Mouse (Mus musculus) layer of hippocampus, adult 11-12 months (tissue): Measurements from ENCODE around the gene Lepr.

ENCODE experiments used
- DNase-seq: peaks from one replicate; pipeline ENCODE4 v3.0.0; 2022; ENCODE audit warnings: low spot score

Lepr gene

DNA sequence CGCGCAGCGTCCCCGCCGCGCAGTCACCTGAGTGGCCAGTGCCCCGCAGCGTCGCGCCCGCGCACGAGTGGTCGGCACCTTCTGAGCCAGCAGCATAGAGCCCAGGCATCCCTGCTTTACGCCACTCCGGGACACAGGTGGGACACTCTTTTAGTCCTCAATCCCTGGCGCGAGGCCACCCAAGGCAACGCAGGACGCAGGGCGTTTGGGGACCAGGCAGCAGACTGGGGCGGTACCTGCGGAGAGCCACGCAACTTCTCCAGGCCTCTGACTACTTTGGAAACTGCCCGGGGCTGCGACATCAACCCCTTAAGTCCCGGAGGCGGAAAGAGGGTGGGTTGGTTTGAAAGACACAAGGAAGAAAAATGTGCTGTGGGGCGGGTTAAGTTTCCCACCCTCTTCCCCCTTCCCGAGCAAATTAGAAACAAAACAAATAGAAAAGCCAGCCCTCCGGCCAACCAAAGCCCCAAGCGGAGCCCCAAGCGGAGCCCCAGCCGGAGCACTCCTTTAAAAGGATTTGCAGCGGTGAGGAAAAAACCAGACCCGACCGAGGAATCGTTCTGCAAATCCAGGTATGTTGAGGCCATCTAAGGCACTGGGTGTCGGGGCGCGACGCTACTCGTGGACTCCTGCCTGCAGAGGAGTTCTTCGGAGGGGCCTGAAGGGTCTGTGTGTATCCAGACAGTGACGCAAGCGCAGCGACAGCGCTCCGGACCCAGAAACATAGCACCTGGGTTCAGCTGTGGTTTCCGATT is at the start of gene Lepr:
Gene Lepr (plus strand): TSS at position 38 of the 755 bp plus-strand sequence.
- DNase-seq = peak; percentile 2

DNA sequence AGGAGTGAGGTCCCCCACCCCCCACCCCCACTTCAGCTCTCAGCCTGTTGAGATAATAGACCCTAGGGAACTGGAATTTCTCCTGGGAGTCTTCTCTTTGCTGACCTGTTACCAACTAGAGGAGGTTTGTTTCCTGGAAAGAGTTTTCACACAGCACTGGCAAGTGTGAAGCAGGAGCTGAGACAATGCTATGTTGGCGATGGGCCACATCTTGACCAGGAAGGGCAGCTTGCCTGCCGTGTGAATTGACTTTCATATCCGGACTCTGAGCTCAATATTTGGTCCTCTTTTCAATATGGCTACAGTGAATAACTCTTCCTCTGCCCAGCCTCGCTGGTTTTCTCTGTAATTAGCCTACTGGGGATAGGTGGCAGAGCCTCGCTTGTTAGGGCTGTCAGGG is 48.0 kb upstream of the Lepr start:
- no peak for DNase-seq

DNA sequence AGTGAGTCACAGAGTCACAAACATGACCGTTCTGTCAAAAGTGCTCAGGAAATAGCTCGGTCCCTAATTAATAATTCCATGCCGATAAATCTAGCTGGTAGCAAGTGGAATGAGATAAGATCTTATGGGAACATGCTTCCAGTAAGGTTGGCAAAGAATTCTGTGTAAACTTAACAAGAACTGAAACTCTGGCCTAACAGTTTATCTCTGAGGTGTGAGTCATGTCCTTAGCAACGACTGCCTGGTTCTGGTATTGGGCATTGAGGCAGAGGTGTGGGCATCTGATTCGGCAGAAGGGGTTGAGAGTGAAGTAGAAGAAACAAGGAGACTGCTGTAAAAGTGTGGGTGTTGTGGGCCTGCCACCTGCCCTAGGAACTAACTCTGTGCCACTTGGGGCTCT is 47.4 kb upstream of the Lepr start:
- DNase-seq = no peak

DNA sequence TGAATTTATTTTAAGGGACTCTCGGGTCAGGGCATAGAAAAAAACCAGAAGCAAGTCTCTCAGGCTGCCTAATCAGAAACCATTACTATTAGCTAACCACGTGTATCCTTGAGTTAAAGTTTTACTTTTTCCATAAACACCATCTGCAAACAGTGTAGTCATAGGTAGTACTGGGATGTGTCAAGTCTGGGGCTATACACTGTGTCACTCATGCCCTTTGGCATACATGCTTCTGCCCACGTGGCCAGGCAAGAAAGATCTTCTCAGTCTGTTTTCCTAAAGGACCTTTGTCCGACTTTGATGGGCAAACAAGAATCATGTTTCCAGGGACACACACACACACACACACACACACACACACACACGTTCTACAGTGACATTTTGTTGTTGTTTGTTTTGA is 42.4 kb upstream of the Lepr start:
- DNase-seq = no peak

DNA sequence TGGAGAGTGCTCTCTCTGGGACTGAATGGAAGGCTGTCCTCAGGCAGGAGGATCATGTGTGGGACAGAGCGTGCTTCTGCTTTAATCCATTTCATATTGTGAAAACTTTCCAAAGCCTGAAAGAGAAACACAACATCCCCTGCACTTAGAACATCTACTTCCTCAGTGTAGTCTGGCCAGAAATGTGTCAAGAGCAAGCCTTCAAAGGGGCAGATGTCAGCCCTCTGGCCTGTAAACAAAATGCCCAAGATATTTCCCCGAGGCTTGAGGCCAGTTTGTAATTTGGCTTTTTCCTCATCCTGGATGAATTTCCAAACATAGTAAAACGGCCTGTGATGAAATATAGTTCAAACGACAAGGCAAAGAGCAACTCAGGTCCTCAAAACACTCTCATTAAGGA is 41.5 kb upstream of the Lepr start:
- DNase-seq = no peak

DNA sequence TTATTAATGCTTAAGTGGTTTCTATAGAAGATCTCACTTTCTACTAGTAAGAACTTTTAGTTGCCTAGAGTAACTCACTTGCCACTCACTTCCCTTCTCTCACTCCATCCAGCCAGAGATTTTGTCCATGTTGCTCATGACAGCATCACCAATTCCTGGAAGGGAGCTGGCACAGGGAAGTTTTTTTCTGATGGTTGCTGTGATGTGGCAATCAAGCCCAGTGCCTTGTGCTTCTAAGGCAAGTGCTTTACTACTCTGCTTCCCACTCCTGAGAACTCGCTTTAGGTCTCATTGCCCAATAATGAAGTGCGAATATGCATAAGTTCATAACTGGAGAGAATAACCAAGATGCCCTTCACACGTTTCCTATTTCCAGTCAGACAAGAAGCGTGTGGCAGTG is 34.6 kb upstream of the Lepr start:
- no peak for DNase-seq

DNA sequence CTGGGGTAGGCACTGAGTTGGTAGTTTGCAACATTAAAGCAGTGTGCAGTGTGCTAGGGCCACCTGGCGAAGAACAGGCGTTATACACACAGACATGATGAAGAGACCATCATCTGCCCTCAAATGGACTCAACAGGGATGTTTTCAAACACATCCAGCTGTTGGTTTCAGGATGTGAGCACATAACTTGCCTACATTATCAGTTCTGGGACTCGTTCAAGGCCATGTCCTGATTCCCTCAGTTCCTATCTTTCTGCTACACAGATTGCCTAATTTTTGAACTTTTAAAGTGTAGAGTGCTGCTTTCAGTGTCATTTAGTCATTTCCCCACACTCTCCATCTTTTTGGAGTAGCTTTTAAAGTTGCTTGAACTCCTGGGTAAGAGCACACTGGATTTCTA is 34.1 kb upstream of the Lepr start:
- no peak for DNase-seq

DNA sequence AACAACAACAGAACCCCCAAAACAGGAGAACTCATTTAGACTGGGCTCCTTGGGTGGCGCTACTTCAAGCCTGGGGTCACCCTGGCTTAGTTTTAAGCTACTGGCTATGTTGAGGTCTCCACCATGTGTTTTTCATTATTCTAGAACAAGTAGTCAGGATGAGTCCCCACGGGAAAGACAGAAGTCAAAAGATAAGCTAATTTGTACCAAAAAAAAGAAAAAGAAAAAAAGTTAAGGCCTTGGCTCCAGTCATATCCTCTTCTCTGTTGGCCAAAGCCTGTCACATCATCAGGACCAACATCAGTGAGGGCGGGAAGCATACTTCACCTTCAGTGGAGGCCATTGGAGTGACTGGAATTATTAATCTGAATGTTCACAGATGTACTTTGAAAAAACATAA is 32.4 kb upstream of the Lepr start:
- no peak for DNase-seq

DNA sequence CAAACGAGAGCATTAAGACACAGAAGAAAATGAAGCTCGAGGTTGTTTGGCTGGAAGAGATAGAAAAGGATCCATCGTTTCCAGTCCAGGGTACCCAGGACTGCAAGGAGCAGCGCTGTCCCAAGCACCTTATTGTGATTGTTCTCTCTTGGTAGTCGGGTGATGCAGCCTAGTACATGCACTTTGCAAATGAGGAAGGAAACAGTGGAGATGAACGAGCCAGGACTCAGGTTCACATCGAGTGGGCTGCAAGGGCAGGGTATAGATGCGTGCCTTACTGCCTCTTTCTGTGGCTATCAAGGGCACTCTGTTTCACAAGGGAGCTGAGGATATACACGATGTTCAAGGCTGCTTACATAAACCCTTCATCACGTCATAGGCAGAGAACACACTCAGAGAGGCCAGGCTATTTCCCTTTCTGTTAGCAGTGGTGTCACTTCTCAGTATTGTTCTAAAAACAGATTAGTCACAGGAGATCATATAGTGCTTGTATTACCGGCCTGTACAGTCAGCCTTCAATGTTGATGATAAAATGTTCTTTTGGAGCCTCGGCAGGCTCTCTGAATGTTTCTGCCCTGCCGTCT is 30.9 kb upstream of the Lepr start:
- no peak for DNase-seq

DNA sequence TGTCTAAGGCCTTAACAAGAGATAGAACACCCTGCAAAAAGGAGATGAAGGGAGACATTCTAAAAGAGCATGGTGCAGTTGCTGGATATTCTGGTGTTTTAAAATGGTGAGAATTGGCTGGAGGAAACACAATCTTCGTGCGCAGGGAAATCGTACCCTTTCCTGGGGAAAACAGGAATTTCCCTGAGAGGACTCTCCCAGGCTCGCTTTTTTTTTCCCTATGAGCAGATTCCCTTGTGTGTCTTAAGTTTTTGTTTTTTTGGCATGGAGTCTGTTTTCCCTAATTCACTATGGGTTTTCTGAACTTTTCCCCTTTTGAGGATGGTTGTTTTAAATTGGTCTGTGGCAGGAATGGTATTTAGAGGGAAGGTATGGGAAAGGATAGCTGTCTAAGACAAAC is 28.0 kb upstream of the Lepr start:
- DNase-seq = no peak

DNA sequence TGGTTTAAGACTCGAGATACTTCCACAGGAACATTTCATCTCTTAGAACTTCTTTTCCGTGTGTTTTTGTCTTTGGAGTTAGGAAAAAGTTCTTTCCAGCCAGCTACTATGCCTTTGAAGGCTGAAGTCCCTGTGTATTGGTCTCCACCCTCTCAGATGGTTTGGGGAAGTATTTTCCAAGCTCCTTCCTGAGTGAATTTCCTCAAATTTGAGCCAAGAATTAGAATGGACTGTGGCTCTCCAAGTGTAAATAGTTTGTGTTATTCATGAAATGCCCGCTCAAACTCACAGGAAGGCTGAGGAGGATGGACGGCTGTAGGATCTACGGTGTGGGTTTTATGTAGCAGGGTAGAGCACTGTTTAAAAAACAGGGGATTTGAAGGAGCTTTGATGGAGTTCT is 27.6 kb upstream of the Lepr start:
- DNase-seq = no peak

DNA sequence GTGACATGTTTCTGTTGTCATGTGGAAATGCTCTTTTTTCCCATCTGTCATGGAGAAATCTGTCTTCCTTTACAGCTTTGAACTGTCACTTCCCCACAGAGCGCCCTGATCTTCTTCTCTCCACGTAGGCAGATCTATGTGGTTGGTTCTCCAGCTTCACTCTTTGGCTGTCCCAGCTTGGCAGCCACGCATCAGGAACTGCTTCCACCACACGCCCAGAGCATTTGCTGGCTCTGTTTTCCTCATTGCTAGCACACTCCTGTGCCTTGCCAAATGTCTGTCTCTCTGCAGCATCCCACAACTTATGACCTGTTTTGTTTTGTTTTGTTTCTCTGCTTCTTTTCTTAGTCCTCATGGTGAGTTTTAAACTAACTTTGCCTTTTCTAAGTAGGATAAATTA is 24.3 kb upstream of the Lepr start:
- DNase-seq = peak; percentile 41

DNA sequence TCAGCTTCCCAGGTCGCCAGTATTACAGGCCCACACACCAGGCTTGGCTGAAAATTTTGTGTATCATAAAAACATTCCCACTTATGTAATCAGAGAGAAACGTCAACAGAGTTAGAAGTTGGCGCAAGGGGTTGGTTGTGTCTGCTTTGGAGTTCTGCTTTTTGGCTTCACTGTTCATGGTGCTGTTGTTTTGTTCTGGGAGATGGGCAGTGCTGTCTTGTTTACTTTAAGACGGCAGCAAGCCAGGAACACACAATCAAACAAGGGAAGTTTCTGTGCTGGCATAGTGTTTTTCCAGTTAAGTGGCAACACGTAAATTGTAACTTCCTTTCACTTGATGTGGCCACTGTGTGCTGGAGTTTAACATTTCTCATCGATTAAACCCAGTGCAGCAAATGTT is 22.7 kb upstream of the Lepr start:
- no peak for DNase-seq

DNA sequence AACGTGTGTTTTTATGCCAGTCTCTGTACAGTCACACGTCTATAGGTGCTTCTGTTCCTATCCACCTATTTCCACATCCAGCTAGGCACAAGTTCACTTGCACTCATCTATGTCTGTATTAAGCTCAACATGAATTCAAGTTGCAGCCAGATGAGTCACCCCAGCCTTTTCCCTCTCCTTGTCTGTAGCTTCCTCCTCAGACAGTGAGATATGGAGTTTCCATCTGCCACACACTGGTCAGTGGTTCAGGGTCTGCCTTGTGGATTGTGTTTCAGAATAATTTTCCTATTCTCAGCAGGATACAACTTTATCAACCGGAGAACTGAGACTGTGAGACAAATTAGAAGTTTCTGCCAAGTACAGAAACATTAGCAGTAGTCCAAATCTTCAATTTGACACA is 20.0 kb upstream of the Lepr start:
- no peak for DNase-seq

DNA sequence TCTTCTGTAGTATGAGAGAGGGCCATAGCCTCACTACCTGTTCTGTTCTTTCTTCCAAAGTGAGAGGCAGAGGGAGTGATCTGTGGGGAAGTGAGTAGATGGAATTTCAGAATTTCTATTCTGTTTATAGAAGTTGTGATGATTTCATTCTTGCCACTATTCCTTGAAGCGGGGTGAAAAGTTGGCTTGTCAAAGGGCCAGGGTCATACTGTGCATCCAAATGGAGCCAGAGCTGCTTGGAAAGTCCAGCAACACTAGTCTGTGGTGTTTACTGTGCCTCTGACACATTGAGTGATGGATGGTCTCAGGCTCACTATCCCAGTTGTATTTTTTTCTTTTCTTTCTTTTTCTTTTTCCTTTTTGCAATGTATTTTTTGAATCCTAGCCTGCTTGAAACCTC is 17.8 kb upstream of the Lepr start:
- no peak for DNase-seq

DNA sequence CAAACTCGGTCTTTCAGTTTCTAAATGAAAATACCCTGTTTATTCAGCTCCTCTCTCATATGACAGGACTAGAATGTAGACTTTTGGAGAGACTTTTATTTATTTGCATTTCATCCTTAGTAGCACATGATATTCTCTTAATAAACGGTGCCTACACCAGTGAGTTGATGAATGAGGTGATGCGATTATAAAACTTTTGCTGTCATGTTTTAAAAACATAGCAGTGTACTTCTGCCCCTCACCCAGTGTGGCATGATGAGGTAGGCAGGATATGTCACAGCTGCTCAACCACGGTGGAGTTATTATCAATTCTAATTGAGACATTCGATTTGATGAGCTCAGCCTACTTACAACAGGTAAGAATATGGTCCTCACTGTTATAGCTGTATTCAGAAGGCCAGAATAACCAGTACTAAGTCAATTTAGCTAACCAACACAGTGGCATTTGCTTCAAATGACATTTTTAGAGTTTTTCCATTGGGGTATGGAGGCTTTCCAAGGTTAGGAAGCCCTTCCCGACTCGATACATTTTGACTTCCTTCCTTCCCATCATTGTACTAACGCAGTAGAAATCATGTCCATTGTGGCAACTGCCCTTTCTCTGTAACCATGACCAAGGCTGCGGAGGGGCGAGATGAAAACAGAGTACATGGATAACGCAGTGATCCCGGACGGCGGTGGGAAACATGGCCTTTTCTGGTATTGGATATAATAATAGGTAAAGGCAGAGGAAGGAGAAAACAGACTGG is 16.1 kb upstream of the Lepr start:
- no peak for DNase-seq

DNA sequence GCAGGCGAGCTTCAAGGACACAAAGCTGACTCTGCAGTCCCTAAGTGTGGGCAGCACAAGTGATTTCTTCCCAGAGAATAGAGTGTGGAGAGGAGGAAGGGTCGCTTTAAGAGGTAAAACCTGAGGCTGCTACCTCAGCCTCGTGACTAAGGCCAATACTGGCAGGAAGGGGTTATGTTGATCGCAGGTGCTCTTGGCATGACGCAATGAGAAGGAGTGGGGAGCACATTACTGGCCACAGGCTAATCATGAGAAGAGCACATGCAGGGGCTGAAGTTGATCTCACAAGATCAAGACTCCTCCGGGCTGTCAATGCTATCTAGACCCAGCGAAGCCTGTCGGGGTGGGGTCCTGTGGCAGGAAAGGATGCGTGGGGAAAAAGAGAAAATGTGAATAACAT is 11.9 kb upstream of the Lepr start:
- DNase-seq = no peak

DNA sequence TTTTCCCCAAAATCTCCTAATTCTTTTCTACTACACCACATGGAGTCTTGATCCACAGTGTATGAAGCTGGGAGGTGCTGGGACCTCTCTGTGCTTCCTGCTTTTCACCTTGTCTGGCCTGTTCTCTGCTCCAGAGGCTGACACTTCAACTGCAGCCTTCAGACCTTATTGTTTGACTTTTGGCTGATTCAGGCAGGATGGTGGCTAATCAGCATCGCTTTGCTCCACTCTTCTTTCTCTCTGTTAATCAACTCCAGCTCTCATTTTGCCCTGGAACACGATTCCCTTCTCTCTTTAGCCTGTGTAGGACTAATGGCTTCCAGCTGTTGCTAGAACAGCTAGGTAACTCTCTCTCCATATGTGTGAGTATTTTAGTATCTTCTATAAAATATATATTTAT is 10.0 kb upstream of the Lepr start:
- no peak for DNase-seq

DNA sequence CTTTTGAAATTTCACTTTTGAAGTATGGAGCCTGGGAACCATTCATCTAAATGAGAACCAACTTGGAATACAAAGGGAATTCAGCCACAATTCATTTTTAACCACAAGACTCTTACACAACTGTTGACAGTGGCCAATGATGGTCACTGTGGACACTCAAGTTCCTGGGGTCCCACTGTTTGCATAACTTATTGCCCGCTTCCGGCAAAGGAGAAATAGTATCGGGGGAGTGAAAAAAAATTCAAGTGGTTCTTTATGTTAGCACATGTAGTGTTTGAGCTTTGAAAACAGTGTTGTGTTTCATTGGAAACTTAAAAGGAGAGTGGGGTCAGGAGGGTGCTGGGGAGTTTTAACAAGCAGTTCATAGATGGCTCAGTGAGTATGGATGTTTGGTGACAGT is 9.3 kb upstream of the Lepr start:
- DNase-seq = no peak

DNA sequence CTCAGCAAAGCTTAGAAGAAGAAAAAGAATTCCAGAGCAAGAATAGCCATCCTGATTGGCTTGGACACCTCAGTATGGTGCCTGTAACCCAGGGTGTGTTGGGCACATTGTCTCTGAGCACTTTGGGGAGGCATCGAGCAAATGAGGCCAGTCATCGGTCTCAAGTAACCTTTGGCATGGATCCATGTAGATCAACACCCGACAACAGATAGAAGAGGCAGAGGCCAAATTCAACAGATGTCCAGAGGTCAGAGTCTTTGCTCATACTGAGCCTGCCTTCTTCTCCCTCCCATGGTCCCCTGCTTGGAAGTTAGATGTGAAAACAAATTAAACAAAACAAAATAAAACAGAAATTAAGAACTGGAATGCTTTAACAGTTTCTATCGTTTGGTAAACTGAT is 6.8 kb upstream of the Lepr start:
- no peak for DNase-seq

DNA sequence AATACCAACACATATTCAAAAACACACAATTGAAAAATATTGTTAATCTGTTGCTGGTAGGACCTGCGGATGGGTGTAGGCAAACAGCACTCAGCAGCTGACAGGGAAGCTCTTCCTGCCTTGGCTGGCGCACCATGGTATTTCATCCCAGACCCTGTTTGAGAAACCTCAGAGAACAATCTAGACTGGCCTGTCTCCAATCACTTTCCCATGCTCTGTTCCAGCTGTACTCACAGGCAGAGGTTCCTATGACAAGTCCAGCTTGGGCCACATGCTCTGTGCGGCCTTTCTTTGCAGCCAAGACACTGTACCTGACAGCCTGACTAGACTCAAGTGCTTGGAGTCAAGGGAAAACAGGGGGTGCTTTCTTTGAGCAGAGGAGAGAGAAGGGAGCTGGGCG is 6.1 kb upstream of the Lepr start:
- no peak for DNase-seq

DNA sequence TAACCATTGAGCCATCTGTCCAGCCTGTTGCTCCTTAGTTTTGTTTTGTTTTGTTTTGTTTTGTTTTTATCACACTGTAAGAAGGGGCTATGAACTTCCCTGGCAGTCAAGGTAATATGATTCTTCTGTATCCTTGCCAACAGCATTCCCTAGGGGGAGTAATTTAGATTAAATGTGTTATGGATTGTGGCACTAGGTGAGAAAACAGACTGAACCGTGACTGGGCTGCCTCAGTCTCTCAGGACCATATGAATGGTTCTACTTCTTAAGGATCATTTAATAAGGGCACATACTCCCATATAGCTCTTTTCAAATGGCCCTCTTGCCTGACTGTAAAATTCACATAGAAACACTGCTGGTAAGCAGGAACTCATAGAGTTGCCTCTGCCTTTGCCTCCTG is 4.6 kb upstream of the Lepr start:
- DNase-seq = no peak

DNA sequence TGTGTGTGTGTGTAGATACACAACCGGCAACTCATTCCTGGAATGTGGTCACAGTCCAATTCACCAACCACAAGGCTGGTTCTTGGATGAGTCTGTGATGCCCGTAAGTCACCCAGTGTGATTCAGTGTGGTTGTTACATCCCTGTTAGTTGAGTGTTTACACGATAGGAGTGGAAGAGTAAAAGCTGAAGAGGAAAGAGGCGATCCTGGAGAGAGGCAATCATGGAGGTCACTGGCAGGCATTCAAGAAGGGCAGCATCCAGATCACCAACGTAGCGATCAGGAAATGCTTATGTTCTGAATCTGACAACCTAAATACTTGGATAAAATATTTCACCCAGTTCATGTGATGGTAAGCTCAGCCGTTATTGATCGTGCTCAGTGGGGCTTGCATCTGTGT is 1.9 kb upstream of the Lepr start:
- no peak for DNase-seq

DNA sequence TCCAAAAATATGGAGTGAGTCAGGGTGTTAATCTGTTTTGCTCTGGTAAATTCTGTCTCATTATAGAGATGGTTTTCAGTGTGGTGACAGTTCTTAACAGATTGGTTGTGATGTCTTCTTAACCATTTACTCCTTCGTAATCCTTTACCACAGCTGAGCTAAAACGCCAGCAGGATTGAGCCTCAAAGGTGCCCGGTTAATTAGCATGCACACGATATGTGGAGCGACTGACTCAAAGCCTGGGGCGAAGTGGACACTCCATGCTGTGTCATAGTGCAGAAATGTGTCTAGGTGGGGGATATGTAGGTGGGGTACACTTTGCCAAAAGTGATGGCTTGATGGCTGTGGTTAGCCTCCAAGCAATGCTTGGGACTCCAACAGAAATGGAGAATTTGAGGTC is 1.4 kb upstream of the Lepr start:
- no peak for DNase-seq
